Mouse (Mus musculus) bone marrow, adult 2 months (tissue): ENCODE results near the gene Iqca.

Experiments
- CTCF ChIP-seq: fragments of 200-500 bp; IDR thresholded peaks from 2 replicates; pipeline ENCODE4 v1.5.1; 2011; ENCODE audit warnings: low read length, control low read depth; ENCODE audit not compliant: control insufficient read depth, insufficient read depth
- POLR2A ChIP-seq: fragments of 200-500 bp; IDR thresholded peaks from 2 replicates; pipeline ENCODE4 v1.6.1; 2011; ENCODE audit warnings: low read depth, mild to moderate bottlenecking, control low read depth, low read length, borderline replicate concordance; ENCODE audit not compliant: control insufficient read depth

DNA sequence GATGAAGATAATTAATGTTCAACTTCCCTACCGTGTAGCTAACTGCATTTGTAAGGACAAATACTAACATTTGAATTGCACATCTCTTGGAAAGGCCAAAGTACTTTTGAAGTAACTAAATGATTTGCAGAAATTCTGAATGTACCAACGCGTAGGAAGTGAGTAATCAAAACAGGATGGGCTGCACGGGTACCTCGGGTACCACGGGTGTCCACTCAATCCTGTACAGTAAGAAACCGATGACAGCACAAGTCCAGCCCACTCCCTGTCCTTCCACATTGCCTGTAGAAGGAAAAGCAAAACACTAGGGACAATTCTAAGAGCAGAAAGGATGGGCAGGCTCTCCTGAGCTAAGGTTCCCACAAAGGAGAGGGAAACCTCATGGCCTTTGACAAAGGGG is 36.0 kb downstream of the Iqca start:
- no peak for TF ChIP-seq CTCF
- TF ChIP-seq POLR2A = no peak
